Mouse (Mus musculus): ENCODE measurements around the gene Nckap5.

GRCm38 (mm10) chr1:126721917-126722316 is 108.7 kb downstream of the Nckap5 start:
- no peak for TF ChIP-seq GATA1 (IDR thresholded peaks at IDR 0.05; ENCODE audit: borderline replicate concordance, low read length)
- no peak for TF ChIP-seq FLI1 (IDR thresholded peaks at IDR 0.05; ENCODE audit: low read length)

Measured in megakaryocyte, embryonic 14.5 days (primary cell).